Mouse (Mus musculus) embryonic facial prominence, embryonic 10.5 days (tissue): Measurements from ENCODE around the gene Gm3252. TPM values are rescaled to one million over a fixed set of nuclear protein-coding genes. Genes with fewer than 3 reads are reported as not detected.
"Not testable (repeated sequence)": the region's sequence is repeated elsewhere in the genome, so short reads cannot be mapped to it uniquely, and the experiment has no call there.

Source experiments
- DNase-seq: peaks from one replicate; pipeline ENCODE4 v3.0.0-alpha.2; 2017; ENCODE audit warnings: low spot score
- H3K27ac ChIP-seq: fragments of 300-500 bp; sonication (generic); replicated peaks from 2 replicates; pipeline ENCODE4 v1.5.1; 2016; ENCODE audit warnings: mild to moderate bottlenecking
- H3K27me3 ChIP-seq: fragments of 300-500 bp; sonication (generic); replicated peaks from 2 replicates; pipeline ENCODE4 v1.6.1; 2016; ENCODE audit warnings: low read depth, mild to moderate bottlenecking; ENCODE audit not compliant: poor library complexity, severe bottlenecking
- H3K36me3 ChIP-seq: fragments of 300-500 bp; sonication (generic); replicated peaks from 2 replicates; pipeline ENCODE4 v1.6.1; 2016; ENCODE audit warnings: mild to moderate bottlenecking, moderate library complexity
- H3K4me1 ChIP-seq: fragments of 300-500 bp; sonication (generic); 2 replicates; pipeline ENCODE4 v1.6.1; 2016
- H3K4me3 ChIP-seq: fragments of 300-500 bp; sonication (generic); 2 replicates; pipeline ENCODE4 v1.5.1; 2016; ENCODE audit warnings: mild to moderate bottlenecking, moderate library complexity
- H3K9me3 ChIP-seq: fragments of 300-500 bp; sonication (generic); 2 replicates; pipeline ENCODE4 v1.6.1; 2016; ENCODE audit warnings: mild to moderate bottlenecking
- WGBS: fragments of 180-500 bp; shearing (Covaris S2); methylation state at CpG from one replicate; pipeline ENCODE4 v1.1.7; 2016; 5-methylcytosine and 5-hydroxymethylcytosine counted together
- polyA plus RNA-seq: library from polyadenylated mRNA; unstranded; fragments of >200 nt; fragmentation: Nextera tagmentation; extraction: Ambion mirVana; gene quantifications from 2 replicates; pipeline ENCODE4 v1.2.1, GENCODE M21; 2016

Gm3252 gene
- 0.51 and 0.60 TPM in 2 replicates for polyA plus RNA-seq

DNA sequence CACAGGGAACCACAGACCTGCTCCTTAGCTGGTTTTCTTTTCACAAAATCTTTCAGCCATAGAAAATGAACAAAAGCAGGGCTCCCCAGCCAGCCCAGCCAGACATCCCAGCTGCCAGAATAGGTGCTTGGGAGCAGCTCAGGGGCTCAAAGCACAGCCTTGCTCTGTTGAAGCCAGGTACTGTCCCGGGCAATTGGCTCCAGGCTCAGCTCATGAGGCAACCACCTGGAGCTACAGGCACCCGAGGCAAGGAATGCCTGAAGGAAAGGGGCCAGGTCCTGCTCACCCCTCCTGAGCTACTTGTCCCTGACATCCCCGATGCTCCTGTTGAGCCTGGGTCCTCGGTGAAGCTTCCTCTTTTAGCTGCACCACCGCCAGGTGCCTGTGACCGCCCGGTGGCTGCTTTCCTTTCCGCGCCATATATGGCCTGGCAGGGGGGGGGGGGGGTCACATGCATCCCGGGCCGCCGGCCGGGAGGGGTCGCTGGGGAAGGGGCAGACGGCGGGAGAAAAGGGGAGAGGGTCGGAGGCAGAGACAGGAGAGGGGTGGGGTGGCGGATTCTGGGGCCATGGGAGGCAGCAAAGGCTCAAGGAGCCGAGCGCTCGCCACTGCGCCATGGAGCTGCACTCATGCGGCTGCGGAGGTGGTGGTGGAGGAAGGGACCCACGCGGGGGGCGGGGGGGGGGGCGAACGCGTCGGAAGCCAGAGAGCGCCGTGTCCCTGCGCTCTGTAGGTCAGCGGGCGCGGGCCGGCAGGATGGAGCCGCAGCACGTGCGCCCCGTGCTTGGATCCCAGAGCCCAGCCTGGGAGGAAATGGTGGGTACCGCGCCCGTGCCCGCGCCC, at the start of gene Gm3252:
Gm3252 (plus strand) TSS at position 738 of the 843 bp plus-strand sequence.
- not testable (repeated sequence) for H3K9me3 ChIP-seq, H3K4me1 ChIP-seq, H3K27me3 ChIP-seq, H3K36me3 ChIP-seq, H3K27ac ChIP-seq
- under 1% methylated on average over 28 of the region's 47 CpGs for WGBS
- DNase-seq = peak; percentile 10
- peak within 1 kb of the TSS; percentile 49 for H3K4me3 ChIP-seq

- not testable (repeated sequence) for H3K27ac ChIP-seq, H3K4me1 ChIP-seq, H3K9me3 ChIP-seq, H3K27me3 ChIP-seq, H3K4me3 ChIP-seq, DNase-seq, H3K36me3 ChIP-seq
- 84% methylated on average over 1 of the region's 2 CpGs for WGBS
Measured at GRCm38 (mm10) chr14:4708938-4709337, 17.6 kb upstream of the Gm3252 start, which contains the start of gene Gm7876. Gene Gm7876 (plus strand): TSS chr14:4709238.

DNA sequence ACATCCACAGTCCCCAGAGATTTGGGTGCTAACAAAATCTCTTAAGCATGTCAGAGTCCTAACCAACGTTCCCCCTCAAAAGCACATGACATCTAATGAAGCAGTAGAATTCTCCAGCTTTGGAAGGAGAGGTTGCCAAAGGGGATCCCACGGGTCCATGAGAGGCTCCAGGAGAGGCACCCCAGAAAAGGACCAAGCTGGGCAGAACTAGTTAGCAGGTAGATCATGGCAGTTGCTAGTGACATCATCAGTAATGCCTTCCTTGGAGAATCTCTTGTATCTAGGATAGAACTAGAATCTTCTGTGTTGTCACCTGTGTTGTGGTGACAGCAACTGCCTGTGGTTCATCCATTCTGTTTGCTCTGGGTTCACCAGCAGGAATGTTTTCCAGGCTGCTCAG, 49.5 kb downstream of the Gm3252 start, which contains the start of gene Gm9602:
Gm9602 (plus strand) TSS at position 301 of the 400 bp plus-strand sequence.
- not testable (repeated sequence) for DNase-seq, H3K4me3 ChIP-seq, H3K27ac ChIP-seq, H3K9me3 ChIP-seq, H3K4me1 ChIP-seq, H3K36me3 ChIP-seq, H3K27me3 ChIP-seq
- WGBS = 92% methylated on average over 1 of the region's 2 CpGs

Other genes with a start within 250 kb of the Gm3252 start
- gene Gm3182, start 245.0 kb upstream of the Gm3252 start, polyA plus RNA-seq = not detected in 2 replicates
- not detected in 2 replicates for gene Gm3047, start 171.4 kb upstream of the Gm3252 start, polyA plus RNA-seq
- gene Gm8159, start 94.4 kb upstream of the Gm3252 start, polyA plus RNA-seq = not detected in 2 replicates
- 0.12 TPM in 1 of 2 replicates, not detected in the other for gene Gm3239, start 62.6 kb upstream of the Gm3252 start, polyA plus RNA-seq
- not detected in 2 replicates for gene Gm7876, start 17.5 kb upstream of the Gm3252 start, polyA plus RNA-seq
- gene Gm9602, start 49.6 kb downstream of the Gm3252 start, polyA plus RNA-seq = not detected in 2 replicates
- not detected in 2 replicates for gene Gm3269, start 111.3 kb downstream of the Gm3252 start, polyA plus RNA-seq
- gene Gm3264, start 128.8 kb downstream of the Gm3252 start, polyA plus RNA-seq = 1.0 TPM in 2 replicates
- gene Gm3278, start 165.6 kb downstream of the Gm3252 start, polyA plus RNA-seq = not detected in 2 replicates